Mouse (Mus musculus): Measurements from ENCODE around the gene Hps4. TPM values are rescaled to one million over a fixed set of nuclear protein-coding genes. Genes with fewer than 3 reads are reported as not detected.
A peak's percentile ranks its signal among the peaks of the same experiment; 100 is the strongest.

Hps4 gene
- polyA plus RNA-seq (2014; fragmentation: Nextera tagmentation; extraction: Ambion mirVana): 27.0 and 30.3 TPM in 2 replicates

DNA sequence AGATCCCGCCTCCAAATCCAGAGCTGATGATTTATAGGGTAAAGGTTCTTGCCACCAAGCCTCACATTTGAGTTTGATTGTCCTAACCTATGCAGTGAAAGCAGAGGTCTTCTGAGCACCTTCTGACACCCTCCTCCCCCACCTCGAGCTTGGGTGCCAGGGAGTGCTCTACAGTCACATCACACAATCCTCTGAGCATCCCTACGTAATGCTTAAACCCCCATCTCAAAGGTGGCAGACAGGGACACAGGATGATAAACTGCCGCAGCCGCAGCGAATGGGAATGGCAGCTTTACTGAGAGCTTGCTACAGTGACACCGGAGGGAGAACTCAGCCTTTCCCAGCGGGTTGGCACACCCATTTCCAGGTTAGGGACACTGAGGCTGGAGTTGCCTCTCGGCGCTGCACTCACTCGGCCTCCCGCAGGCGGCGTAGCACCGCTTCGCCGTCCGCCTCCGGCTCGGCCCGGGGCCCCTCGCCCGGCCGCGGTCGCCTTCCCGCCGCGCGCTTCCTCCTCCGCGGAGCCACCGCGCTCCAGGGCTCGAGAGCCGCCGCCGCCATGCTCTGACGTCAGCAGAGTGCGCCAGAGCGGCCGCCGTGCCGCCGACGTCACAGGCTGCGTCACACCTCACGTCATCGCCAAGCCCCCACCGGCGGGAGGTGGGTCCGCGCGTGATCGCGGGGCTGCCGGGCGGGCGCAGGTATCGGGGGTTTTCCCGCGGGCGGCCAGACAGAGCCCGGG, at the start of gene Hps4, which contains the start of gene Srrd:
Gene Hps4, plus strand, starts transcription at position 621 of the 742 bp plus-strand sequence.
Gene Srrd, minus strand, starts transcription at position 578 of the 742 bp plus-strand sequence.
- H3K4me1 ChIP-seq (ENCODE audit: insufficient read depth): 0 out of 2 replicates have a peak, but pooled peaks cover 3% of the 10 kb centered on the region
- 2% methylated on average over 64 of the region's 64 CpGs for WGBS
- peaks cover 42% of the 10 kb centered on the region for H3K36me3 ChIP-seq (ENCODE audit: insufficient read depth)
- H3K4me2 ChIP-seq: peak within 1 kb of the TSS; percentile 84
- no peaks in the 10 kb centered on the region for H3K9me3 ChIP-seq (ENCODE audit: low read depth, low read length)
- TF ChIP-seq CTCF (IDR thresholded peaks at IDR 0.05; ENCODE audit: low read depth): no peak
- ATAC-seq (ENCODE audit: insufficient read depth) (peak; percentile 73), DNase-seq (peak; percentile 92)
- H3K4me3 ChIP-seq (ENCODE audit: low read depth, low read length): peak within 1 kb of the TSS; percentile 92
- H3K27ac ChIP-seq (ENCODE audit: low read depth): peak within 1 kb of the TSS; percentile 54; the same call in 1 of the 2 replicates
- H3K27me3 ChIP-seq (ENCODE audit: insufficient read depth, low read length): no peaks in the 10 kb centered on the region
- peak within 1 kb of the TSS; percentile 88 for H3K9ac ChIP-seq

DNA sequence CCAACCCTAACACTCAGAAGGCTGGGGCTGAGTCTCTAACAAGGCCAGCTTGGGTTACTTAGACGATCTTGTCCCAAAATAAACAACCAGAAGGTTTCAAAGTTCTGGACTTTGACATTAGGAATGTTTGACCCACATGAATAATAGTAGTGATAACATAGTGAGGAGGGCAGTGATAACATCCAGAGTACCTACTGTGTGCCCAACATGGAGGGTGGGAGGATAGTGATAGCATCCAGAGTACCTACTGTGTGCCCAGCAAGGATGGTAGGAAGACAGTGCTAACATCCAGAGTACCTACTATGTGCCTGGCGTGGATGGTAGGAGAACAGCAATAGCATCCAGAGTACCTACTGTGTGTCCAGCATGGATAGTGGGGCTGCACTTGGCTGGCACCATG, 49.1 kb upstream of the Hps4 start:
- H3K4me3 ChIP-seq (ENCODE audit: low read depth, low read length): no peak overlapping the region
- H3K27me3 ChIP-seq (ENCODE audit: insufficient read depth, low read length): no peaks in the 10 kb centered on the region
- no peaks in the 10 kb centered on the region for H3K9me3 ChIP-seq (ENCODE audit: low read depth, low read length)
- TF ChIP-seq CTCF (IDR thresholded peaks at IDR 0.05; ENCODE audit: low read depth): no peak
- 54% methylated on average over 2 of the region's 2 CpGs for WGBS
- H3K36me3 ChIP-seq (ENCODE audit: insufficient read depth): no peaks in the 10 kb centered on the region
- DNase-seq: no peak
- H3K9ac ChIP-seq: no peak overlapping the region
- no peak for ATAC-seq (ENCODE audit: insufficient read depth)
- no peaks in the 10 kb centered on the region for H3K4me1 ChIP-seq (ENCODE audit: insufficient read depth)
- H3K4me2 ChIP-seq: no peak overlapping the region
- H3K27ac ChIP-seq (ENCODE audit: low read depth): no peak overlapping the region

DNA sequence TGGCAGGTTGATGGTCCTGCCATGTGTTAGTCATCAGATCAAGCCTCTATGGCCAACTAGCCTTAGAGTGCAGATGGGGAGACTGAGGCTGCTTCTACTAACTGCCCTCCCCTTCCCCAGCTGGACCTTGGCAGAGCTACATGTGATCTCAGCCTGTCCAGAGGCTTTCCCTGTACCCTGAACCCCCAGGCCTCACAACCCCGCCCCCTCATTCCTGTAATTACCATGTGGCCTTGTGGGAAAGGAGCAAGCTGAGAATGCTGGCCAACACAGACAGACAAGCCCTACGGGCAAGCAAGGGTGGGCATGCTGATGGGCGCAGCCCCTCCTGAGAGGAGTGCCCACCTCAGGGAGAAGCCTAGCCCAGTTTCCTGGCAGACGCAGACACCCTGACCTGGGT, 48.2 kb upstream of the Hps4 start:
- WGBS: 81% methylated on average over 4 of the region's 4 CpGs
- H3K27ac ChIP-seq (ENCODE audit: low read depth): no peak overlapping the region
- H3K4me3 ChIP-seq (ENCODE audit: low read depth, low read length): no peak overlapping the region

DNA sequence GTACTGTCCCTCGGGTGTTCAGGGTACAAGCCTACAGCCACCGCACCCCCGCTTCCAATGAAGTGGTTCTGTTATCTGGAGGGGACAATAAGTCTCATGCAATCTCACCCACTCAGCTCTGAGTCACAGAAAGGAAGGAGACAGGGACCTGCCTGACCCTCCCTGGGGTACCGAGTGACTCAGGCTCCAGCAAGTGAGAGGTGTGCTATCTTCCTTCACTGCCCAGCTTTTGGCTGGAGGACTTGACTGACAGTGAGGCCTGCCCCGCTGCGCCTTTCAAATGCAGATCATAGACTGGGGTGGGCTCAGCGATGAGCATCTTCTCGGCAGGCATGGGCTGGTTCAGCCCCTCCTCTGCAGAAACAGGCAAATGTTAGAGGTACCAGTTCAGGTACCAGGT, 47.7 kb upstream of the Hps4 start:
- Histone ChIP-seq H3K9me3 (ENCODE audit: low read depth, low read length) (no peaks in the 10 kb centered on the region), H3K4me1 (ENCODE audit: insufficient read depth) (no peaks in the 10 kb centered on the region), H3K27ac (ENCODE audit: low read depth) (no peak overlapping the region), H3K27me3 (ENCODE audit: insufficient read depth, low read length) (no peaks in the 10 kb centered on the region), H3K4me3 (ENCODE audit: low read depth, low read length) (no peak overlapping the region), H3K36me3 (ENCODE audit: insufficient read depth) (no peaks in the 10 kb centered on the region), H3K9ac (no peak overlapping the region), H3K4me2 (no peak overlapping the region)
- DNase-seq: no peak
- WGBS: 45% methylated on average over 8 of the region's 8 CpGs
- no peak for TF ChIP-seq CTCF (IDR thresholded peaks at IDR 0.05; ENCODE audit: low read depth)
- no peak for ATAC-seq (ENCODE audit: insufficient read depth)

More for the DNA sequence above, 48.2 kb upstream of the Hps4 start:
- DNase-seq (no peak), ATAC-seq (ENCODE audit: insufficient read depth) (no peak)
- no peak for TF ChIP-seq CTCF (IDR thresholded peaks at IDR 0.05; ENCODE audit: low read depth)
- H3K4me2 ChIP-seq: no peak overlapping the region
- no peaks in the 10 kb centered on the region for H3K36me3 ChIP-seq (ENCODE audit: insufficient read depth)
- no peak overlapping the region for H3K9ac ChIP-seq
- H3K27me3 ChIP-seq (ENCODE audit: insufficient read depth, low read length): no peaks in the 10 kb centered on the region
- H3K4me1 ChIP-seq (ENCODE audit: insufficient read depth): no peaks in the 10 kb centered on the region
- H3K9me3 ChIP-seq (ENCODE audit: low read depth, low read length): no peaks in the 10 kb centered on the region

DNA sequence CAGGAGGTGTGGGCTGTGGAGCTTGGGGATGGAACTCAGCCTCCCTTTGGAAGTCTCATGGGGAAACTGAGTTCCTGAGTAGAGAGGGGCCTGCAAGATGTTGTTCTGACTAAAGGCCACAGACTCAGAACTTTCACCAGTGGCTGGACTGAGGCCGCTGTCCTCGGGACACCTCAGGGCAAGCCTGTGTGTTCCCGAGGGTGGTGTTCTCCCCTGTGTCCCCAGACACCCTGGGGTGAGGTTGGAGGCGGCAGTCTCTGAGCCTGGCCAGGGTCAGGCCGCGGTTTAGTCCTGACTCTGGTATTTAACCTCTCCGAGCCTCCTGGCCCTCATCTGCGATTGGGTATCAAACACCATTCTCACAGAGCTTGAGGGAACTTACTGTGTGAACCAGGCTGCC, 47.3 kb upstream of the Hps4 start:
- Histone ChIP-seq H3K36me3 (ENCODE audit: insufficient read depth) (no peaks in the 10 kb centered on the region), H3K4me1 (ENCODE audit: insufficient read depth) (no peaks in the 10 kb centered on the region), H3K4me2 (no peak overlapping the region), H3K9ac (no peak overlapping the region), H3K27ac (ENCODE audit: low read depth) (no peak overlapping the region), H3K4me3 (ENCODE audit: low read depth, low read length) (no peak overlapping the region), H3K27me3 (ENCODE audit: insufficient read depth, low read length) (no peaks in the 10 kb centered on the region), H3K9me3 (ENCODE audit: low read depth, low read length) (no peaks in the 10 kb centered on the region)
- no peak for DNase-seq
- no peak for ATAC-seq (ENCODE audit: insufficient read depth)
- no peak for TF ChIP-seq CTCF (IDR thresholded peaks at IDR 0.05; ENCODE audit: low read depth)
- WGBS: 59% methylated on average over 8 of the region's 8 CpGs

DNA sequence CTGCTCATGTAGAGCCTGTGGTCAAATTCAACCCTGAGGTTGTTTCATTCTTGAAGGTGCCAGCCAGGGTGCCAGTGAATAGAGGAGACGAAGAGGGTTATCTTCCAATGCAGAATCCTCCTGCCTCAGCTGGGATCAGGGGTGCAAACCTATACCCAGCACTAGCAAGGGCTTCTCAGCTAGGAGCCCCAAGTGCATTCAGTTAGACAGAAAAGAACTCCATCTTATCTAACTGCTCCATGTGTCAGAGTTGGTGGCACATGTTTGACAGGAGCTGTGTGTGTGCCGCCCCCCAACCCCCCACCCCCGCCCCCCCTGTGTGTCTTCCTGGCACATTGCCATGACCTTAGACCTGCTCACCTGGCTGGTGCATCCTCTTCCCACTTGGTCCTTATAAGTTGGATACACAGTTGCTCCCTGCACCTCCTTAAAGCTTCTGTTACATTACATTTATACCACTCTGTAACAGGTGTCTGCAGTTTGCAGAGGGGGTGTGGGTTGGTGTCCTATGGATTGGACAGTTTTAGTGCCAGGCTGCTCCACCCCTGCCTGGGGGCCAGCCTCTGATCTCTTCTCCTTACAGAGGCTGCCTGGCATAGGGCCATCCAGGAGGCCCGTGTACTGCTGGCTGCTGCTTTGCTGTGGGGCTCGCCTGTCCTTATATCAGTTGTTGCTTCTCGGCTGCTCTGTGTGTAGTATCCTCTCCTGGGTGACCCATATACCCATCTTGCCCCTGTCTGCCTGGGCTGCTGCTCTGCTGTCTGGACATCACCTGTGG, 46.3 kb upstream of the Hps4 start:
- ATAC-seq (ENCODE audit: insufficient read depth) (no peak), DNase-seq (no peak)
- 62% methylated on average over 6 of the region's 6 CpGs for WGBS
- H3K4me2 ChIP-seq: no peak overlapping the region
- H3K4me1 ChIP-seq (ENCODE audit: insufficient read depth): no peaks in the 10 kb centered on the region
- no peak overlapping the region for H3K4me3 ChIP-seq (ENCODE audit: low read depth, low read length)
- H3K27me3 ChIP-seq (ENCODE audit: insufficient read depth, low read length): no peaks in the 10 kb centered on the region
- H3K27ac ChIP-seq (ENCODE audit: low read depth): peak overlapping the region; percentile 58
- H3K36me3 ChIP-seq (ENCODE audit: insufficient read depth): no peaks in the 10 kb centered on the region
- H3K9ac ChIP-seq: no peak overlapping the region
- TF ChIP-seq CTCF (IDR thresholded peaks at IDR 0.05; ENCODE audit: low read depth): no peak
- no peaks in the 10 kb centered on the region for H3K9me3 ChIP-seq (ENCODE audit: low read depth, low read length)

DNA sequence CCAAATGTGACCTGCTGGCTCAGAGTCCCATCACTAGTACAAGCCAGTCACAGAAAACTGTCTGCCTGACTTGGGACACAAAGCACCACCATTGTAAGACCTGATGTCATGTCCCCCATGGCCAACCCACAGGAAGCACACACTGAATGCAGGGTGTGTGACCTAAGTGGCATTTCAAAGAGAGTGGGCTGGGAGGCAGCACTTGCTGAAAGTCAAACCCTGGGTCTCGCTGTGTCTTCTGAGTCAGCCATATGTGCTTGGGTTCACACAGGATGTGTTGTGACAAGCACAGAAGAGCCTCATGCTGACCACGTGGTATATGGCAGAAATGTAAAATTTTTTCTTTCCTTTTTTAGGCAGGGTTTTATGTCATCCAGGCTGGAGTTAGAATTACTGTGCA, 45.6 kb upstream of the Hps4 start:
- Histone ChIP-seq H3K27me3 (ENCODE audit: insufficient read depth, low read length) (no peaks in the 10 kb centered on the region), H3K4me1 (ENCODE audit: insufficient read depth) (no peaks in the 10 kb centered on the region), H3K4me2 (no peak overlapping the region), H3K27ac (ENCODE audit: low read depth) (peak overlapping the region; percentile 58), H3K9me3 (ENCODE audit: low read depth, low read length) (no peaks in the 10 kb centered on the region), H3K36me3 (ENCODE audit: insufficient read depth) (no peaks in the 10 kb centered on the region), H3K9ac (no peak overlapping the region), H3K4me3 (ENCODE audit: low read depth, low read length) (no peak overlapping the region)
- 63% methylated on average over 2 of the region's 2 CpGs for WGBS
- ATAC-seq (ENCODE audit: insufficient read depth) (no peak), DNase-seq (no peak)
- TF ChIP-seq CTCF (IDR thresholded peaks at IDR 0.05; ENCODE audit: low read depth): no peak
